Mouse (Mus musculus): ENCODE measurements around the gene Dgki.
A peak's percentile ranks its signal among the peaks of the same experiment; 100 is the strongest.

Gene Dgki

DNA sequence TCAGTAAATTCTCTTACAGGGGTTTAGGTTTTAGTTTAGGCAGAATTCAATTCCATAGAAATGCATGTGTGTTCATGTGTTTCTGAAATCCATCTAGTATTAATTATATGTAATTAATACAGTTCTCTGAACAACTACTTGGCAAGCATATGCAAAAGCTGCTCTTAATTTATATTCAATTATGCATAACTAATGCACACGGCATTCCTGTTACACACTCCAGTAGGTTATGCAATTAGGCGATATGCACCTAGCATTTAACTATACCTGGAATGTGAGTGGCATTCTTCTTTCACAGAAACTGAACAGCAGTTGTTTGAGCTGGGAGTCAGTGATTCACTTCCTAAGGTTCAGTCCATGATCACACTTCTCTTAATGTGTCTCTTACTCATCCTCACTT, 370.2 kb downstream of the Dgki start:
- DNase-seq (ENCODE audit: extremely low spot score) = no peak

GRCm38 (mm10) chr6:36926455-36926854, 373.5 kb downstream of the Dgki start:
- no peak for DNase-seq (ENCODE audit: extremely low spot score)

DNA sequence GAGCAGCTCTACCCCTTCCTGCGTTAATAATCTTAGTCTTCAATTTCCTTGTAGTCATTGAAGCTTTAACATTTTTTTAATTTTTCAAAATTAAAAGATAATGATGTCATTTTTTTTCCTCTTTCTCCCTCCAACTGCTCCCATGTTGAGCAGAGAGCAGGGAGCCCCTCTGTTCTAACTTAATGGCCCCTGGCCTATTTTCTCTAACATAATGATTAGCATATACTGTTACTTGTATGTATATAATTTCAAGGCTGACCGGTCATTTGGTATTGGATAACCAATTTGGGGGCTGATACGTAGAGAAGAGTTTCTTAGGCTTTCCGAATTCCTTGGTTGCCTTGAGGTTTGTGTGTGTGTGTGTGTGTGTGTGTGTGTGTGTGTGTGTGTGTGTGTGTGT, 378.0 kb downstream of the Dgki start:
- no peak for DNase-seq (ENCODE audit: extremely low spot score)

DNA sequence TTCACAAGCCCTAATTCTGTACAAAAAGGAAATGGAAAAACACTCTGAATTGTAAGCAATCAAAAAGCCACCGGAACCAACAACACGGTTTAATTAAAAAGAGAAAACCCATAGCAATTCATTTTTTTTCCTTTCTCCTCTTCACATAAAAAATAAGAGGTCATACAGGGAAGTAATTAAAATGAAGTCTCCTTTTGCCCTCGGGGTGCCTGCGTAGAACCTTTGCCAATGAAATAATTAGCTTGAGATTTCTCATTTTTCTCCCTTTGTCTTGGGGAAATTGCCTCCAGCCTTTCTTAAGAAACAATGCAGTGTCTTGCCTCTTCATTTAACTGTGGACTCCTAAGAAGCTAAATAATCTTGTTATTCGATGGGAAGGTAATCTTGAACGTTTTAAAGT, 388.4 kb downstream of the Dgki start:
- no peak for DNase-seq (ENCODE audit: extremely low spot score)

GRCm38 (mm10) chr6:36907191-36907590, 392.8 kb downstream of the Dgki start:
- DNase-seq (ENCODE audit: extremely low spot score) = no peak

- no peak for DNase-seq (ENCODE audit: extremely low spot score)
Measured at GRCm38 (mm10) chr6:36905965-36906364, 394.0 kb downstream of the Dgki start.

DNA sequence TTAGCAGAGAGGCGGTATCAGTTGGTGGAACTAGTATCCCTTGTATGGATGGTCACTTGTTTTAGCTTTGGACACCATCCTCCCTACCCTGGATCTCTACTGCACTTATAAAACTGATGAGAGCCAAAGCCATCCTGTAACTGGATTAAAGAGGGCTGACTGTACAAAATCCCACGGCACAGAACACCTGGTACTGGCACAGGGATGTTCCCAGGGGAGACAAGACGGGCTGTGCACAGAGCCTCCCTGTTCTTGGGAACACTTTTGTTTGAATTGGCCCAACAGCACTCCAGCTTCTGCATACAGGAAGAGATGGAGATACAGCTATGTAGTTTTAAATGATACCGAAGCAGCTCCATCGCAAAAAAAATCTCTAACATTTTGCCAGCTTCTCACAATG, 395.1 kb downstream of the Dgki start:
- no peak for DNase-seq (ENCODE audit: extremely low spot score)

- peak; percentile 58 for DNase-seq (ENCODE audit: extremely low spot score)
Measured at GRCm38 (mm10) chr6:36903821-36904220, 396.2 kb downstream of the Dgki start.

GRCm38 (mm10) chr6:36903159-36903794, 396.7 kb downstream of the Dgki start:
- DNase-seq (ENCODE audit: extremely low spot score) = peak; percentile 45

DNA sequence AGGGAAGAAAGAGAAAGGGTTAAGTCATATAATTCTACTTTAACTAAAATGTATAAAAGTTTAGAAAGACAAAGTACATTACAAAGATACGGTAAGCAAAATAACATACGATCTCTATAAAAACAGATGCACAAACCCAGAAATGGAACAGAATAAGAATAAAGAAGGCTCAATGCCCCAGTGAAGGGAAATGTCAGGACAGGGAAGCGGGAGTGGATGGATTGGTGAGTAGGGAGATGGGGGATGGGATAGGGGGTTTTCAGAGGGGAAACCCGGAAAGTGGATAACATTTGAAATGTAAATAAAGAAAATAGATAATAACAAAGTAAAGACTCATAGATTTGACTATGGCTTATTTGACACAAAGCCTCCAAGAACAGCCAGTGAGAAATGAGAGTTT, 400.1 kb downstream of the Dgki start:
- DNase-seq (ENCODE audit: extremely low spot score) = no peak

GRCm38 (mm10) chr6:36898412-36898811, 401.6 kb downstream of the Dgki start:
- no peak for DNase-seq (ENCODE audit: extremely low spot score)

GRCm38 (mm10) chr6:36897616-36898149, 402.3 kb downstream of the Dgki start:
- no peak for DNase-seq (ENCODE audit: extremely low spot score)

GRCm38 (mm10) chr6:36896656-36897055, 403.3 kb downstream of the Dgki start:
- DNase-seq (ENCODE audit: extremely low spot score) = no peak

DNA sequence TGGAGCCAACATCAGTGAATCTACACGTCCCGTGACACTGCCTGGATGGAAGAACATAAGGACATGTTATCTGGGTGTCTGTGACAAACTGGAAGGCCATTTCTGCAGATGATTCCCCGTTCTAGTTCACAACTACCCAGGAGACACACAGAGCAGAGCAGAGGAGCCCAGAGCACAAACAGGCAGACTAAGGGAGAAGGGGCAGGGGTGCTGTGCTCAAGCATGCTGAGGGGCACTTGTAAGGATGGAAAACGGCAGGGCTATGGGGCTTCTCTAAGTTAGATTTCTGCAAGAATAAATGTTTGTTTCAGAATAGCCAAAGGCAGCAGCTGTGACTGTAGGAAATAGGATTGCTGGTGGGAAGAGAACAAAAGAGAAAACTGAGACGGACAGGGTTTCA, 408.2 kb downstream of the Dgki start:
- no peak for DNase-seq (ENCODE audit: extremely low spot score)

DNA sequence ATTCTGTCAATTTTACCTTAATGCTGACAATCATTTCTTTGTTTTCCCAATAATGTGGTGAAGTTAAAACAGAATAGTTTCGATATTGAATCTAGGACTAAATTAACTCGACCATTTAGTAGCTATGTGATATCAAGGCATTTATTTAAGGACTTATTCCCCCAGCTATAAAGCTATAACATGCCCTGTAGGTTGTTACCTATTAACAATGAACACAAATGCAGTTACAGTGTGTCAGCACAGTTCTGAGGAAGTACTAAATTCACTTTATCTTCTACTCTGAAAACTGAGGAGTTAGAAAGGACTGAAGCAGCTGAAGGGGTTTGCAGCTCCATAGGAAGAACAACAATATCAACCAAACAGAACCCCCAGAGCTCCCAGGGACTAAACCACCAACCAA, 409.2 kb downstream of the Dgki start:
- no peak for DNase-seq (ENCODE audit: extremely low spot score)

DNA sequence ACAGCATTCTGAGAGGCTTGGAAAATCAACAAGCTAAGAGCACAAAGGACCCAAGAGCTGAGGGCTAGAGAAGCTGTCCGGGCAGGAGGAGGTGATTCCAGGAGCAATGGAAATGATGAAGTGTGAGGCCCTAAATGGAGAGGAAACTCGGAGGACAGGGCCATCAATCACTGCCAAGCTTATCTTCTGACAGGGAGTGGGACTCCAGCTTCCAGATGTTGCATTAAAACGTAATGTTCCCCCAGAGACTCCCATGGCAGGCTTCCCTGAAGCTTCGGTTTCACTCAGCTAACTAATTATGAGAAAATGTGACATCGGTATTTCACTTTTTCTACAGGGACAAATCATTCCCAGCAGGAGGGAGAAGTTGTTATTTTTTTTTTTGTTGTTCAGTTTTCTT, 409.7 kb downstream of the Dgki start:
- DNase-seq (ENCODE audit: extremely low spot score) = peak; percentile 66

- DNase-seq (ENCODE audit: extremely low spot score) = no peak
Measured at GRCm38 (mm10) chr6:36881309-36881708, 418.7 kb downstream of the Dgki start.

DNA sequence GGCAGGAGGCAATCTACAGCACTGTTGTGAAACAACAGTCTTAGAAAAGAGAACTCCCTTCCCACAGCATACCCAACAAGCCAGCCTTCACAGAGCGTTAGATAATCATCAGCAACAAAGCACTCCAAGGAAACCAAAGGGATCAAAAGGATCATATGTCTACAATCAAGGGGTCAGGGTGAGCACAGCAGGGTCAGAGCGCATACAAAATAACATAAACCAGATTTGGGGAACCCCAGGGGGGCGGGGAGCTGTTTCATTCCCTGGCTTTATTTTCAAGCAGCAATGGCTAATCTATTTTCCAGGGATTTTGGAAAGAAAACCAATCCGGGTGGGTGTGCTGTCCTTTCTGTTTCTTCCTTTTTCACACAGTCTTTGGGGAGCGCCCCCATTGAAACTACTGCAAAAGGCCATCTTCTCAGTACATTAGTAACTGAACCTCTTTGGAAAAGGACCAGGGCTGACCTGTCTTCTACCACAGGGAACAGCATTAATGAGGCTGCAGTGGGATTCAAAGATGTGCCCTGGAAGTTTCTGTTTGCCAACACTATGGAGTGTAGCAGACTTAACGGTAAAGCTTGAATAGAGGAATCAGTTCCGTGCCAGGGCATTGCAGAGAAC, 419.2 kb downstream of the Dgki start:
- peak; percentile 81 for DNase-seq (ENCODE audit: extremely low spot score)

DNA sequence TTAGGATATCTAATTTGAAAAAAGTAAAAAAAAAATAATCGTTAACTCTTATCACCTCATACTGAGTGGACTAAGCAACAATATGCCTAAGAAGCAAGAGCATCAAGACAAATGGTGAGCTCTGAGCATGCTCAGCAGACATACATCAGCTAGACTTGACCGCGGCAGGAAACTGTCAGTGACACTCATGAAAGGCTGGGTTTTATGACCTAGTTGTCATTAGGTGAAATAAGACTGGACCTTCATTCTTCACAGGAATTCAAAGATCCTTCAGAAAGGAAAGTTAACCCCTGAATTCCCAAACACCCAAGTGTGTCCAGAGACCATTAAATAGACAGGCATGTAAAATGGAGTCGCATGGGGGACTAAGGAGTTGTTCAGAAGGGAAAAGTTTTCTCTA, 422.6 kb downstream of the Dgki start:
- DNase-seq (ENCODE audit: extremely low spot score) = no peak

- DNase-seq (ENCODE audit: extremely low spot score) = peak; percentile 30
Measured at GRCm38 (mm10) chr6:36876426-36876825, 423.6 kb downstream of the Dgki start.

- no peak for DNase-seq (ENCODE audit: extremely low spot score)
Measured at GRCm38 (mm10) chr6:36875926-36876325, 424.1 kb downstream of the Dgki start.

- DNase-seq (ENCODE audit: extremely low spot score) = no peak
Measured at GRCm38 (mm10) chr6:36872876-36873275, 427.1 kb downstream of the Dgki start.

DNA sequence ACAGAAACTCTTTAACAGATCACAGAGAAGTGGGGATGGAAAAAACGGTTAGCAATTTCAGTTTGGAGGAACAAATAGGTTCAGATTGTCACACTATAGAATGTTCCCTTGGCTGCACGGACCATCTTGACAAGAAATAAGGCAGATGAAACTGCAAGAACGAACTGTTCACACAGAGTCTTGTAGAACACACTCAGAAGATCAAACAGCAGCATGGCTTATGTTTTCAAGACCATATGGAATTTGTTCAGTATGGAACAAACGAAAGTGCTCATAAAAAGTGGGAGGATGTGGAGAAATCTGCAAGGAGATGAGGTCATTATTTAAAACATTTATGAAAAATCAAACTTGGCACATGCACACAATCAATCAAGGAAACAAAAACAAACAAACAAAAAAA, 431.8 kb downstream of the Dgki start:
- DNase-seq (ENCODE audit: extremely low spot score) = no peak
